In the genomic region with DNA sequence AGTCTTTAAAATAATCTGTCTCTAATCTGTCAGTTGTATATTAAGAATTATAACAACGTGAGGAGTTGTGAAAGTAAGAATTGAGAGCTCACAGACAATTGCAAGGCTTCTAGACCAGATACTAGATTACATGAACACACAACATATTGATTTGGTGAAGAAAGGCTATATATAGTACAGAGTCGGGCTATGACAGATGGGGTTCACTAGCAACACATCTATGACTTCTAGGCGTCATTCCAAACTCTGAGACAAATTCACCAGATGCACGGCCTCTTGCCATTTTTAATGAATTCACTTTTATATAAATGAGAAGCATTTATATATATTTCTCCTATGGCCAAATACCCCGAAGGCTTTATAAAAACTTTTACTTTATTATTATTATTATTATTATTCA, we compare ENCODE assay signal across 24 mouse cellular contexts.
DNase-seq lines count a peak whose midpoint lies in the region; ATAC-seq and TF ChIP-seq lines count a peak whose summit lies in the region.
"Had no signal": no experiment of that assay in that cellular context is flagged by ENCODE, and none has a peak within 500 bp of the region (broad histone marks: within the 10 kb centered on the region; RNA-seq: fewer than 3 reads in every experiment).

No protein-coding gene starts in this region.

- ATAC-seq in forebrain, embryonic 13.5 days = no peak
- no peak for ATAC-seq in forebrain, embryonic 11.5 days (replicated peaks; ENCODE audit: low FRiP score)
- ATAC-seq in lung, embryonic 16.5 days (ENCODE audit: low read depth) = peak; percentile 56; the same call in 1 of the 2 replicates
- ATAC-seq in forebrain, embryonic 16.5 days = peak; percentile 72
- ATAC-seq: activated CD4-positive, CD25-positive, alpha-beta regulatory T cell, adult 4 months; hindbrain, embryonic 16.5 days; Patski had no signal

- no peak overlapping the region for H3K4me2 ChIP-seq in forebrain, embryonic 13.5 days
- H3K4me2 ChIP-seq in forebrain, embryonic 11.5 days (ENCODE audit: low read depth, low read length, severe bottlenecking) = no peak overlapping the region
- H3K4me2 ChIP-seq in lung, embryonic 16.5 days (ENCODE audit: low read depth, low read length) = no peak overlapping the region
- H3K4me2 ChIP-seq in forebrain, embryonic 16.5 days (ENCODE audit: low read length) = no peak overlapping the region
- H3K4me2 ChIP-seq: embryonic facial prominence, embryonic 15.5 days; heart, embryonic 13.5 days; hindbrain, embryonic 12.5 days had no signal

- TF ChIP-seq CTCF in layer of hippocampus, adult 2 months (conservative IDR thresholded peaks at IDR 0.05) = no peak

- H3K9me3 ChIP-seq in forebrain, embryonic 13.5 days (replicated peaks) = no peaks in the 10 kb centered on the region
- H3K9me3 ChIP-seq in forebrain, embryonic 11.5 days (ENCODE audit: control insufficient read depth, low read length) = no peaks in the 10 kb centered on the region
- H3K9me3 ChIP-seq in lung, embryonic 16.5 days (ENCODE audit: control insufficient read depth, low read length) = no peaks in the 10 kb centered on the region
- no peaks in the 10 kb centered on the region for H3K9me3 ChIP-seq in forebrain, embryonic 16.5 days (ENCODE audit: control insufficient read depth, low read length)
- H3K9me3 ChIP-seq: embryonic facial prominence, embryonic 15.5 days; heart, embryonic 13.5 days; hindbrain, embryonic 12.5 days had no signal

- no peaks in the 10 kb centered on the region for H3K27me3 ChIP-seq in forebrain, embryonic 13.5 days
- H3K27me3 ChIP-seq in forebrain, embryonic 11.5 days (ENCODE audit: control insufficient read depth, insufficient read depth, low read length) = no peaks in the 10 kb centered on the region
- no peaks in the 10 kb centered on the region for H3K27me3 ChIP-seq in lung, embryonic 16.5 days (ENCODE audit: control insufficient read depth, insufficient read depth, low read depth, low read length)
- no peaks in the 10 kb centered on the region for H3K27me3 ChIP-seq in forebrain, embryonic 16.5 days (replicated peaks; ENCODE audit: control insufficient read depth, insufficient read depth, low read length)
- H3K27me3 ChIP-seq: CH12.LX; heart, embryonic 13.5 days; hindbrain, embryonic 12.5 days; Patski had no signal

- H3K9ac ChIP-seq in forebrain, embryonic 13.5 days = no peak overlapping the region
- H3K9ac ChIP-seq in forebrain, embryonic 11.5 days (ENCODE audit: low read length) = no peak overlapping the region
- no peak overlapping the region for H3K9ac ChIP-seq in lung, embryonic 16.5 days (ENCODE audit: low read length)
- no peak overlapping the region for H3K9ac ChIP-seq in forebrain, embryonic 16.5 days (replicated peaks; ENCODE audit: low read depth, low read length)
- H3K9ac ChIP-seq: embryonic facial prominence, embryonic 15.5 days; heart, embryonic 13.5 days; hindbrain, embryonic 12.5 days had no signal

- peak overlapping the region; percentile 54; the same call in 1 of the 2 replicates for H3K27ac ChIP-seq in forebrain, embryonic 13.5 days
- H3K27ac ChIP-seq in forebrain, embryonic 11.5 days (ENCODE audit: low read depth, low read length) = no peak overlapping the region
- H3K27ac ChIP-seq in layer of hippocampus, adult 2 months = peak overlapping the region; percentile 47
- H3K27ac ChIP-seq in lung, embryonic 16.5 days (ENCODE audit: low read length) = no peak overlapping the region
- H3K27ac ChIP-seq in forebrain, embryonic 16.5 days (ENCODE audit: low read length) = peak overlapping the region; percentile 82
- H3K27ac ChIP-seq: embryonic facial prominence, embryonic 15.5 days; gastrocnemius, adult 2 months; heart, embryonic 13.5 days; hindbrain, embryonic 12.5 days had no signal

- H3K4me3 ChIP-seq in forebrain, embryonic 13.5 days = no peak overlapping the region
- no peak overlapping the region for H3K4me3 ChIP-seq in forebrain, embryonic 11.5 days (ENCODE audit: low read depth, low read length)
- no peak overlapping the region for H3K4me3 ChIP-seq in layer of hippocampus, adult 2 months
- no peak overlapping the region for H3K4me3 ChIP-seq in lung, embryonic 16.5 days (ENCODE audit: low read length)
- no peak overlapping the region for H3K4me3 ChIP-seq in forebrain, embryonic 16.5 days (replicated peaks; ENCODE audit: low read length)
- H3K4me3 ChIP-seq: embryonic facial prominence, embryonic 15.5 days; erythroblast, embryonic 14.5 days; gastrocnemius, adult 2 months; heart, embryonic 13.5 days; hindbrain, embryonic 12.5 days had no signal

- 77% methylated on average over 5 of the region's 5 CpGs for WGBS in forebrain, embryonic 13.5 days
- 89% methylated on average over 5 of the region's 5 CpGs for WGBS in forebrain, embryonic 11.5 days
- 52% methylated on average over 5 of the region's 5 CpGs for WGBS in lung, embryonic 16.5 days
- 66% methylated on average over 5 of the region's 5 CpGs for whole genome bisulfite sequencing in forebrain, embryonic 16.5 days

- H3K36me3 ChIP-seq in forebrain, embryonic 13.5 days (ENCODE audit: poor library complexity, severe bottlenecking) = no peaks in the 10 kb centered on the region
- no peaks in the 10 kb centered on the region for H3K36me3 ChIP-seq in forebrain, embryonic 11.5 days (ENCODE audit: control insufficient read depth, insufficient read depth, low read length)
- no peaks in the 10 kb centered on the region for H3K36me3 ChIP-seq in lung, embryonic 16.5 days (ENCODE audit: control insufficient read depth, insufficient read depth, low read length)
- no peaks in the 10 kb centered on the region for H3K36me3 ChIP-seq in forebrain, embryonic 16.5 days (ENCODE audit: control insufficient read depth, insufficient read depth)
- H3K36me3 ChIP-seq: embryonic facial prominence, embryonic 15.5 days; heart, embryonic 13.5 days; hindbrain, embryonic 12.5 days had no signal

- no peak for DNase-seq in forebrain, embryonic 11.5 days (ENCODE audit: low spot score)
- peak in 1 of 2 experiments; percentile 58 for DNase-seq in layer of hippocampus, adult 2 months (ENCODE audit: low spot score in 2 of 2)
- no peak for DNase-seq in layer of hippocampus, postnatal 36 days
- DNase-seq in lung, postnatal 4 days = no peak
- DNase-seq in adrenal gland, postnatal 14 days = no peak
- DNase-seq: adrenal gland, postnatal 25 days; cerebellum, adult 11 months; cerebellum, adult 9-11 months; embryo, embryonic 11 days; gastrocnemius, adult 2 months; gastrocnemius, postnatal 36 days; heart, postnatal 36 days; kidney, adult 11 months had no signal

- peaks cover 42% of the 10 kb centered on the region for H3K4me1 ChIP-seq in forebrain, embryonic 13.5 days
- H3K4me1 ChIP-seq in forebrain, embryonic 11.5 days (replicated peaks; ENCODE audit: control insufficient read depth, insufficient read depth, low read length) = no peaks in the 10 kb centered on the region
- peaks cover 13% of the 10 kb centered on the region; the same call in 1 of the 2 replicates for H3K4me1 ChIP-seq in lung, embryonic 16.5 days (replicated peaks; ENCODE audit: control insufficient read depth, insufficient read depth, low read length)
- H3K4me1 ChIP-seq in forebrain, embryonic 16.5 days (replicated peaks; ENCODE audit: control insufficient read depth, insufficient read depth, low read length) = peaks cover 32% of the 10 kb centered on the region

Comparison
In these comparisons a context has a peak if more than half of its experiments do, and no peak if none do; other contexts are left out.
1. ATAC-seq: peak in lung, embryonic 16.5 days (single experiment) and forebrain, embryonic 16.5 days (single experiment); none in forebrain, embryonic 13.5 days (single experiment) and forebrain, embryonic 11.5 days (single experiment).
2. H3K27ac ChIP-seq: peak in forebrain, embryonic 13.5 days (single experiment), layer of hippocampus, adult 2 months (single experiment) and forebrain, embryonic 16.5 days (single experiment); none in forebrain, embryonic 11.5 days (single experiment) and lung, embryonic 16.5 days (single experiment).